Mouse (Mus musculus): ENCODE data around the gene Slc27a3. TPM values are rescaled to one million over a fixed set of nuclear protein-coding genes. Genes with fewer than 3 reads are reported as not detected.

Gene Slc27a3
- polyA plus RNA-seq, 2 experiments, result 1.0 to 2.1 TPM

DNA sequence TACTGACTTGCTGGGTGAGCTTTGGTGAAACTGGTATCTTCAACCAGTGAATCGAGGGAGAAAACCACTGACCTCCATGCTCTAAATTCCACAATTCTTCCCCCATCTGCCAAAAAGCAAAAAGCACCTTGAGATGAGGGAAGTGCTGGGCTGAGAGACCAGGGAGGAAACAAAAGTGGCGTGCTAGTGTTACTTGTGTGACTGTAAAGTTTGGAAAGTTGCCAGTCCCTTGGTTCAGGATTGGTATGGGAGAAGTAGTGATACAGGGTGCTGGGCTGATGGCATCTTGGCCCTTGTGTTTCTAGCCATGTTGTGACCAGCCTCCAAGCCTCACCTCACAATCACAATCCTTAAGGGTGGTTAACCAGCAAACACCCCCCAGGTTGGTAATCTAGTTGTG lies 27.4 kb downstream of the Slc27a3 start:
- Histone ChIP-seq H3K27ac (no peak overlapping the region), H3K9ac (replicated peaks) (no peak overlapping the region), H3K4me3 (ENCODE audit: insufficient read depth in 1 of 2, low read depth in 2 of 2, low read length in 2 of 2) (no peak overlapping the region), H3K4me1 (replicated peaks; ENCODE audit: control insufficient read depth in 2 of 2, insufficient read depth in 2 of 2, low read length in 1 of 2) (peaks cover 2 to 11% of the 10 kb centered on the region in 2 experiments; a peak in 2 of 4 replicates), H3K36me3 (replicated peaks; ENCODE audit: control insufficient read depth, insufficient read depth, low read depth) (peaks cover 12% of the 10 kb centered on the region), H3K4me2 (ENCODE audit: low read depth) (no peak overlapping the region), H3K9me3 (ENCODE audit: control insufficient read depth, low read length) (no peaks in the 10 kb centered on the region), H3K27me3 (ENCODE audit: control insufficient read depth, insufficient read depth, low read length) (no peaks in the 10 kb centered on the region)
- no peak for DNase-seq (ENCODE audit: low read depth in 3 of 3, low spot score in 3 of 3)
- ATAC-seq (ENCODE audit: insufficient read depth), result no peak
- TF ChIP-seq EP300 (IDR thresholded peaks at IDR 0.05; ENCODE audit: low read depth), result no peak
- no peak for TF ChIP-seq CTCF (IDR thresholded peaks at IDR 0.05; ENCODE audit: low read depth)
- 74% methylated on average over 2 of the region's 2 CpGs for WGBS (ENCODE audit: insufficient replicate concordance)

DNA sequence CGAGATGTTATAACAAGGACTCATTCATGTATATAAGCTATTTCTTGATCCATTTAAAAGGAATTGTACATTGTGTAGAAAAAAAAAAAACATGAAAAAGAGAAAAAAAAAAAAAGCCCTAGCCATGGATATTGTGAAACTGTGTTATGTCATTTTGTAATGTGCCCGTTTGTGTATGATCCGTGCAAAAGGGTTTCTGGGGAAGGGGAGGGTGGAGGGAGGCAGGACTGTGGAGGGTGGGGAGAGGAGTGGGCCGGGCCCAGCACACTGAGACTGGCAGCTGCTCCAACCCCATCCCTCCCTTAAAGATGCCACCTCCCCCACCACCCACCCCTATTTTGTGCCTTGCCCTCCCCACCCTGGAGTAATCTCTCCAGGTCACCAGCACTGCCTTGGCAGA lies 28.3 kb downstream of the Slc27a3 start:
- ATAC-seq (ENCODE audit: insufficient read depth) (no peak), DNase-seq (ENCODE audit: low read depth in 3 of 3, low spot score in 3 of 3) (no peak)
- Histone ChIP-seq H3K9ac (replicated peaks) (no peak overlapping the region), H3K27ac (no peak overlapping the region), H3K4me3 (ENCODE audit: insufficient read depth in 1 of 2, low read depth in 2 of 2, low read length in 2 of 2) (no peak overlapping the region), H3K4me2 (ENCODE audit: low read depth) (no peak overlapping the region), H3K4me1 (replicated peaks; ENCODE audit: control insufficient read depth in 2 of 2, insufficient read depth in 2 of 2, low read length in 1 of 2) (peaks cover 2 to 4% of the 10 kb centered on the region in 2 experiments; a peak in 2 of 4 replicates), H3K9me3 (ENCODE audit: control insufficient read depth, low read length) (no peaks in the 10 kb centered on the region), H3K36me3 (replicated peaks; ENCODE audit: control insufficient read depth, insufficient read depth, low read depth) (peaks cover 12% of the 10 kb centered on the region), H3K27me3 (ENCODE audit: control insufficient read depth, insufficient read depth, low read length) (no peaks in the 10 kb centered on the region)
- WGBS (ENCODE audit: insufficient replicate concordance), result 78% methylated on average over 4 of the region's 4 CpGs
- no peak for TF ChIP-seq CTCF (IDR thresholded peaks at IDR 0.05; ENCODE audit: low read depth)
- TF ChIP-seq EP300 (IDR thresholded peaks at IDR 0.05; ENCODE audit: low read depth), result no peak

DNA sequence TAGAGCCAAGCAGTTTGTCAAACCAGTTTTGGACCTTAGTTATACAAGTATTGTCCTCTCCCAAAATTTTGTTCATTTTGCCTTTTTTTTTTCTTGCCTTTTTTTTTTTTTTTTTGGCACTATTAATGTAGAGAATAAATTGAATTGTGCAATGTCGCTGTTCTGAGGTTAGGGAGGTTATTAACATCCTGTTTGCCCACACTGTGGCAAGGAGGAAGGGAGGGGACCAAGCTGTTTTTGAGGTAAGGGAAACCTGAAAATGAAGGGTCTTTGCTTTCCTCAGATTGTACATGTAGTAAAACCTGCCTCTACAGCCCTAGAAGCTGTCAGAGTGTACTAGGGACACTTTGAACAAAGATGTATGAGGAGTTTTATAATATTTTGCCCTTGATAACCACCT lies 30.5 kb downstream of the Slc27a3 start:
- H3K4me2 ChIP-seq (ENCODE audit: low read depth), result no peak overlapping the region
- H3K4me3 ChIP-seq (ENCODE audit: insufficient read depth in 1 of 2, low read depth in 2 of 2, low read length in 2 of 2), result no peak overlapping the region
- H3K36me3 ChIP-seq (replicated peaks; ENCODE audit: control insufficient read depth, insufficient read depth, low read depth), result peaks cover 33% of the 10 kb centered on the region
- WGBS (ENCODE audit: insufficient replicate concordance), result 72% methylated on average over 1 of the region's 1 CpGs
- no peak for ATAC-seq (ENCODE audit: insufficient read depth)
- peaks cover 2 to 4% of the 10 kb centered on the region in 2 experiments; a peak in 2 of 4 replicates for H3K4me1 ChIP-seq (replicated peaks; ENCODE audit: control insufficient read depth in 2 of 2, insufficient read depth in 2 of 2, low read length in 1 of 2)
- no peak for TF ChIP-seq EP300 (IDR thresholded peaks at IDR 0.05; ENCODE audit: low read depth)
- no peak for TF ChIP-seq CTCF (IDR thresholded peaks at IDR 0.05; ENCODE audit: low read depth)
- no peak for DNase-seq (ENCODE audit: low read depth in 3 of 3, low spot score in 3 of 3)
- no peak overlapping the region for H3K9ac ChIP-seq (replicated peaks)
- no peak overlapping the region for H3K27ac ChIP-seq
- no peaks in the 10 kb centered on the region for H3K9me3 ChIP-seq (ENCODE audit: control insufficient read depth, low read length)
- no peaks in the 10 kb centered on the region for H3K27me3 ChIP-seq (ENCODE audit: control insufficient read depth, insufficient read depth, low read length)

DNA sequence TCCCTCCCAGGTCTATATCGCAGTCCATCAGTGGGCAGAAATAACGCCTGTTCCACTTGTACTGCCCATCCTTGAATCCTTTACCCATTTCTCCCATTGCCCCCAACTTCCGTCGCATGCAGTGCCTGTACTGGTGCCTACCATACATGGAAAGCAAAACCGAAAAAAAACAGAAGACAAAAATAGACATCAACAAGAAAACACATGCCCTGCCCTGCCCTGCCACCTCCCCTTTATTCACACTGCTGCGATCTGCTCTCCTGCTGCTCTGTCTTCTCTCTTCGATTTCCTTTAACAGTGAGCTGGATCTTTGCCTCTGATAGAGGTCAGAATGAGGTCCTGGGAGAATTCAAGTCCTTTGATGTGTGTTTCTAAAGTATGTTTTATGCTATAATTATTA lies 31.8 kb downstream of the Slc27a3 start:
- 81% methylated on average over 7 of the region's 7 CpGs for WGBS (ENCODE audit: insufficient replicate concordance)
- no peak overlapping the region for H3K27ac ChIP-seq
- no peak for TF ChIP-seq EP300 (IDR thresholded peaks at IDR 0.05; ENCODE audit: low read depth)
- no peak for TF ChIP-seq CTCF (IDR thresholded peaks at IDR 0.05; ENCODE audit: low read depth)
- H3K4me2 ChIP-seq (ENCODE audit: low read depth), result no peak overlapping the region
- no peak overlapping the region for H3K9ac ChIP-seq (replicated peaks)
- no peak overlapping the region for H3K4me3 ChIP-seq (ENCODE audit: insufficient read depth in 1 of 2, low read depth in 2 of 2, low read length in 2 of 2)
- H3K36me3 ChIP-seq (replicated peaks; ENCODE audit: control insufficient read depth, insufficient read depth, low read depth), result peaks cover 46% of the 10 kb centered on the region
- no peaks in the 10 kb centered on the region for H3K27me3 ChIP-seq (ENCODE audit: control insufficient read depth, insufficient read depth, low read length)
- no peaks in the 10 kb centered on the region for H3K9me3 ChIP-seq (ENCODE audit: control insufficient read depth, low read length)
- ATAC-seq (ENCODE audit: insufficient read depth) (no peak), DNase-seq (ENCODE audit: low read depth in 3 of 3, low spot score in 3 of 3) (no peak)
- no peaks in the 10 kb centered on the region for H3K4me1 ChIP-seq (replicated peaks; ENCODE audit: control insufficient read depth in 2 of 2, insufficient read depth in 2 of 2, low read length in 1 of 2)

DNA sequence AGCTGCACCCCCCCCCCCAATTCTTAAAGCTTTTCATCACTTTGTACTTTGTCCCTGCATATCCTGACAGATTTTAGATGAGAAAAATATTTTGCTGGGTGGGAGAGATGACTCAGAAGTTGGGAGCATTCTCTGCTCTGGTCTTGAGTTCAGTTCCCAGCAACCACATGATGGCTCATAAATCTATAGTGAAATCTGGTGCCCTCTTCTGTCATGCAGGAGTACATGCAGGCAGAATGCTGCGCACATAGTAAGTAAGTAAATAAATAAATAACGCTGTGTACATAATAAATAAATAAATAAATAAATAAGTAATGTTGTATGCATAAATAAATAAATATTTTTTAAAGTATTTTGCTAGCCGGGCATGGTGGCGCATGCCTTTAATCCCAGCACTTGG lies 41.9 kb downstream of the Slc27a3 start:
- H3K4me1 ChIP-seq (replicated peaks; ENCODE audit: control insufficient read depth in 2 of 2, insufficient read depth in 2 of 2, low read length in 1 of 2), result no peaks in the 10 kb centered on the region
- no peak overlapping the region for H3K4me2 ChIP-seq (ENCODE audit: low read depth)
- ATAC-seq (ENCODE audit: insufficient read depth) (no peak), DNase-seq (ENCODE audit: low read depth in 3 of 3, low spot score in 3 of 3) (no peak)
- H3K9ac ChIP-seq (replicated peaks), result no peak overlapping the region
- H3K9me3 ChIP-seq (ENCODE audit: control insufficient read depth, low read length), result no peaks in the 10 kb centered on the region
- H3K36me3 ChIP-seq (replicated peaks; ENCODE audit: control insufficient read depth, insufficient read depth, low read depth), result peaks cover 41% of the 10 kb centered on the region
- no peaks in the 10 kb centered on the region for H3K27me3 ChIP-seq (ENCODE audit: control insufficient read depth, insufficient read depth, low read length)
- H3K4me3 ChIP-seq (ENCODE audit: insufficient read depth in 1 of 2, low read depth in 2 of 2, low read length in 2 of 2), result no peak overlapping the region
- WGBS (ENCODE audit: insufficient replicate concordance), result 92% methylated on average over 4 of the region's 4 CpGs
- TF ChIP-seq CTCF (IDR thresholded peaks at IDR 0.05; ENCODE audit: low read depth), result no peak; the same call in 1 of the 2 replicates
- no peak for TF ChIP-seq EP300 (IDR thresholded peaks at IDR 0.05; ENCODE audit: low read depth)
- no peak overlapping the region for H3K27ac ChIP-seq
